ENCODE assay signal across 8 mouse cellular contexts in genomic region chr8:54078121-54078440, GRCm38 (mm10). TPM values are rescaled to one million over a fixed set of nuclear protein-coding genes. Genes with fewer than 3 reads are reported as not detected.
A peak's percentile ranks its signal among the peaks of the same experiment; 100 is the strongest.
DNase-seq lines count a peak whose midpoint lies in the region; ATAC-seq and TF ChIP-seq lines count a peak whose summit lies in the region.

No protein-coding gene starts in this region.

- WGBS in embryonic facial prominence, embryonic 11.5 days = 3% methylated on average over 1 of the region's 1 CpGs
- WGBS in limb, embryonic 15.5 days = 0% methylated on average over 1 of the region's 1 CpGs
- 19% methylated on average over 1 of the region's 1 CpGs for WGBS in olfactory bulb, adult 2 months

- no peak for ATAC-seq in embryonic facial prominence, embryonic 11.5 days (replicated peaks; ENCODE audit: insufficient number of reproducible peaks, low FRiP score, low TSS enrichment, low read depth)
- no peak for ATAC-seq in limb, embryonic 15.5 days (ENCODE audit: insufficient number of reproducible peaks, low FRiP score, low TSS enrichment, low read depth)

- H3K27me3 ChIP-seq in embryonic facial prominence, embryonic 11.5 days (ENCODE audit: control insufficient read depth, insufficient read depth, low read length) = no peaks in the 10 kb centered on the region
- no peaks in the 10 kb centered on the region for H3K27me3 ChIP-seq in limb, embryonic 15.5 days

- H3K4me3 ChIP-seq in left cerebral cortex, adult 2 months = peak overlapping the region; percentile 88
- peak overlapping the region; percentile 73 for H3K4me3 ChIP-seq in embryonic facial prominence, embryonic 11.5 days (ENCODE audit: low read depth, low read length)
- H3K4me3 ChIP-seq in limb, embryonic 15.5 days = peak overlapping the region; percentile 77
- peak overlapping the region; percentile 76; the same call in 1 of the 2 replicates for H3K4me3 ChIP-seq in olfactory bulb, adult 2 months (ENCODE audit: insufficient read depth, low read depth, low read length)

- H3K4me2 ChIP-seq in embryonic facial prominence, embryonic 11.5 days (ENCODE audit: low read depth, low read length) = peak overlapping the region; percentile 81
- H3K4me2 ChIP-seq in limb, embryonic 15.5 days = peak overlapping the region; percentile 89

- H3K36me3 ChIP-seq in embryonic facial prominence, embryonic 11.5 days (replicated peaks; ENCODE audit: control insufficient read depth, insufficient read depth, low read depth, low read length) = no peaks in the 10 kb centered on the region
- H3K36me3 ChIP-seq in limb, embryonic 15.5 days = no peaks in the 10 kb centered on the region

- intact Hi-C loops in left cerebral cortex, adult 2 months (cut with DNase I) = loop anchor here (5.0 kb wide), 1 partner anchor 414 kb away; no protein-coding TSS in a partner anchor
- intact Hi-C loops in left cerebral cortex, postnatal 14 days (cut with DNase I) = loop anchor here (5.0 kb wide), 1 partner anchor 414 kb away; no protein-coding TSS in a partner anchor
- intact Hi-C loops in heart, postnatal 14 days (cut with DNase I) = loop anchor here (5.0 kb wide), 2 partner anchors 74 to 206 kb away; no protein-coding TSS in a partner anchor

- TF ChIP-seq CTCF in left cerebral cortex, adult 2 months (IDR thresholded peaks at IDR 0.05) = no peak
- no peak for TF ChIP-seq CTCF in olfactory bulb, adult 2 months (IDR thresholded peaks at IDR 0.05; ENCODE audit: insufficient read depth, low read depth, low read length)

- TF ChIP-seq POLR2A in olfactory bulb, adult 2 months (IDR thresholded peaks at IDR 0.05; ENCODE audit: insufficient read depth, low read depth, low read length) = no peak

- no peaks in the 10 kb centered on the region for H3K9me3 ChIP-seq in embryonic facial prominence, embryonic 11.5 days (replicated peaks; ENCODE audit: control insufficient read depth, low read length)
- no peaks in the 10 kb centered on the region for H3K9me3 ChIP-seq in limb, embryonic 15.5 days

- H3K27ac ChIP-seq in left cerebral cortex, adult 2 months = no peak overlapping the region; the same call in 1 of the 2 replicates
- 0 out of 2 replicates have a peak overlapping the region, but pooled peaks have one; percentile 60 for H3K27ac ChIP-seq in embryonic facial prominence, embryonic 11.5 days (replicated peaks; ENCODE audit: low read depth, low read length)
- peak overlapping the region; percentile 82 for H3K27ac ChIP-seq in limb, embryonic 15.5 days
- H3K27ac ChIP-seq in olfactory bulb, adult 2 months (ENCODE audit: insufficient read depth, low read depth, low read length) = no peak overlapping the region

- no peaks in the 10 kb centered on the region; the same call in 1 of the 2 replicates for H3K4me1 ChIP-seq in embryonic facial prominence, embryonic 11.5 days (ENCODE audit: control insufficient read depth, insufficient read depth, low read length)
- peaks cover 11% of the 10 kb centered on the region for H3K4me1 ChIP-seq in limb, embryonic 15.5 days
- no peaks in the 10 kb centered on the region; the same call in 1 of the 2 replicates for H3K4me1 ChIP-seq in olfactory bulb, adult 2 months (ENCODE audit: control insufficient read depth, insufficient read depth, low read length)

- DNase-seq in left cerebral cortex, adult 2 months (ENCODE audit: extremely low spot score in 1 of 2, low spot score in 2 of 2) = no peak
- no peak for DNase-seq in left cerebral cortex, postnatal 14 days (ENCODE audit: low spot score in 2 of 2)
- DNase-seq in embryonic facial prominence, embryonic 11.5 days (ENCODE audit: low spot score) = peak; percentile 19
- DNase-seq in heart, postnatal 14 days = peak; percentile 16 to 34
- DNase-seq in embryo, embryonic 10 days (ENCODE audit: low spot score) = no peak
- DNase-seq in frontal cortex, postnatal 10 days (ENCODE audit: low spot score in 2 of 2) = no peak

- H3K9ac ChIP-seq in embryonic facial prominence, embryonic 11.5 days (replicated peaks; ENCODE audit: low read length) = peak overlapping the region; percentile 70
- peak overlapping the region; percentile 72 for H3K9ac ChIP-seq in limb, embryonic 15.5 days

RNA-seq across cellular contexts. Expression of gene Vegfc, which starts 0.7 kb away (rescaled TPM):
- total RNA-seq in left cerebral cortex, adult 2 months (2021) = 1 to 10 TPM; 3.3 to 4.3 TPM
- total RNA-seq in left cerebral cortex, postnatal 14 days (2021) = 1 to 10 TPM; 2.8 to 8.8 TPM
- 9.4 and 11.0 TPM in 2 replicates for polyA plus RNA-seq in embryonic facial prominence, embryonic 11.5 days (2014; fragmentation: Nextera tagmentation; extraction: Ambion mirVana)
- 1 to 10 TPM; 7.4 to 9.2 TPM for total RNA-seq in heart, postnatal 14 days (2021)
- polyA plus RNA-seq in limb, embryonic 15.5 days (2015; fragmentation: Nextera tagmentation; extraction: Ambion mirVana) = 10.2 and 11.0 TPM in 2 replicates
- not detected in 2 replicates for polyA plus RNA-seq in olfactory bulb, adult 2 months (2012; ENCODE audit: insufficient read depth, insufficient read length, low replicate concordance, missing spikeins)

Comparison
In these comparisons a context has a peak if more than half of its experiments do, and no peak if none do; other contexts are left out.
1. DNase-seq: peak in embryonic facial prominence, embryonic 11.5 days (single experiment) and heart, postnatal 14 days (2 of 2); none in left cerebral cortex, adult 2 months (0 of 2), left cerebral cortex, postnatal 14 days (0 of 2), embryo, embryonic 10 days (single experiment) and frontal cortex, postnatal 10 days (0 of 2).
2. H3K27ac ChIP-seq: peak in embryonic facial prominence, embryonic 11.5 days (single experiment) and limb, embryonic 15.5 days (single experiment); none in left cerebral cortex, adult 2 months (single experiment) and olfactory bulb, adult 2 months (single experiment).
3. Peak in every context shown above with its lines, with median percentiles within 50 percentile points of each other: H3K4me3 ChIP-seq.